Mouse (Mus musculus) gastrocnemius, postnatal 36 days (tissue): ENCODE measurements around the gene Yy1. TPM values are rescaled to one million over a fixed set of nuclear protein-coding genes. Genes with fewer than 3 reads are reported as not detected.

Experiments
- DNase-seq, 2 experiments: peaks; one replicate each; pipeline ENCODE4 v3.0.0; 2022
- intact Hi-C: fragments of 180-260 bp; cut with DNase I; formaldehyde crosslinking; loops from one replicate; pipeline ENCODE4 v1.15.1; 2025
- microRNA-seq, 2 experiments: library from miRNA; unstranded; fragments of <30 nt; microRNA quantifications; one replicate each; pipeline ENCODE4 v1.2.0; 2021
- total RNA-seq, 2 experiments: library from RNA; stranded (reverse); gene quantifications; 2 replicates each; pipeline ENCODE4 v1.2.3; 2021

Gene Yy1
- total RNA-seq, 2 experiments from 2014 or later, result 24.6 to 28.5 TPM

- intact Hi-C loops, result no loop called here
- no peak for DNase-seq
These were observed 56.8 kb downstream of the Yy1 start for GRCm38 (mm10) chr12:108849488-108850022.

- intact Hi-C loops, result no loop called here
- DNase-seq, result no peak
These were observed 57.4 kb downstream of the Yy1 start for GRCm38 (mm10) chr12:108850129-108850528.

DNA sequence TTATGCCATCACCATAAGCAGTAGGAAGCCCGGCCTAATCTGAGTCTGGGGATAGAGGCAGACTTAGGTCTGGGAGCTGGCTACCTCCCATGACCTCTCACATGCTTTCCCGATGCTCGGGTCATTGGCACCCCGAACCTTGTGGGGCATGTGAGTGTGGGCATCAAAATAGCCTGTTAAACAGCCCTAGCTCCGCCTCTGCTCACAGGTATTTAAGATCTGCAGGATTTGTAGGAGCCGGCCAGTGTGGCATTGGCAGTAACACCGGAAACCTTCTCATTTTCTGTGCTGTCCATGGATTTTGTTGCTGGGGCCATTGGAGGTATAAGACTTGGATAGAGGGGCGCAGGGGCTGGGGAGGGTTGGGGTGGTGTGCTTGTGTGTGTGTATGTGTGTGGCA, 58.1 kb downstream of the Yy1 start:
- no peak for DNase-seq
- intact Hi-C loops, result no loop called here

- intact Hi-C loops, result no loop called here
- no peak for DNase-seq
These were observed 60.0 kb downstream of the Yy1 start for GRCm38 (mm10) chr12:108852822-108853221.

- intact Hi-C loops, result no loop called here
- DNase-seq, result no peak
These were observed 62.3 kb downstream of the Yy1 start for GRCm38 (mm10) chr12:108855081-108855480.

DNA sequence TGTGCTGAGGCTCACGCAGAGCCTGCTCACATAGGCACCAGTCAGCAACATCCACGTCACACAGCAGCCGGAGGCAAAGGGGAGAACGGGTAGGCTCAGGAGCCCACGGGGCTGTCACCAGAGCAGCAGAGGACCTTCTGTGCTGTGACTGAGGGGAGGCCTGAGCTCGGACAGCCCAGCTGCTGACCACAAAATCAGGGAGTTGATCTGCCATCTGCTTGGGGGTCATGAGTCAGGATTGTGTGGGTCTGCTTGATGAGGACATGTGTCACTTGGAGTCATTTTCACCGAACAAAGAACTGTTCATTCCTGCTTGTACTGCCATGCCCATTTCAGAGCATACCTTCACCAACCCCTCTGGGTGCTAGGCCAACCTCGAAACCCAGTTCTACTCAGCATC, 63.4 kb downstream of the Yy1 start:
- no peak for DNase-seq
- intact Hi-C loops, result no loop called here

- no peak for DNase-seq
- intact Hi-C loops, result no loop called here
These were observed 64.3 kb downstream of the Yy1 start for GRCm38 (mm10) chr12:108857109-108857508.

DNA sequence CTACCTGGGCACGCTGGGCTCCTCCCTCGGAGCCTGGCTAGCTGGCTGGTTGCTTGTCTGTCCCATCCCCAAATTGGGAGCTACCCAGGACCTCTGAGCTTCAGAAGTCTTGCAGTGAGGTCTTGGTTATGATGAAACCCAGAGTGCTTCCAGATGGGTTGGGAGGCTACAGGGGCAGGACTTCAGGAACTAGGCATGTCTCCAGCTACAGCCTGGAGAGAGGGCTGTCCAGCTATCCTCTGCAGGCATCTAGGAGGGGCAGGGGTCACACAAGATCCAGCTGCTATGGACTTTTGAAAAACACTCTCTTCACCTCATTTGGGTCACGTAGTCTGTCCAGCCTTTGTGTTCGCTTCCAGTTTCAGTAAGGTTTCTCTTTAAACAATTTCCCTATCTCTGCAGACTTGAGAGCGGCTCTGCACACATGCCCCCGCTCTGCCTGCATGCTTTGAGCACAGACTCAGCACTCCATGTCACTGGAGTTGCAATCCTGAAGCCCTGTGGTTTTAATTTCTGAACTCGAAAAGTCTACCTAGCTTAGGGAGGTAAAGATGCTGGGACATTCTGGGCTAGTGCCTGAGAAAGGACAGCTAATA, 64.9 kb downstream of the Yy1 start:
- intact Hi-C loops, result no loop called here
- no peak for DNase-seq

DNA sequence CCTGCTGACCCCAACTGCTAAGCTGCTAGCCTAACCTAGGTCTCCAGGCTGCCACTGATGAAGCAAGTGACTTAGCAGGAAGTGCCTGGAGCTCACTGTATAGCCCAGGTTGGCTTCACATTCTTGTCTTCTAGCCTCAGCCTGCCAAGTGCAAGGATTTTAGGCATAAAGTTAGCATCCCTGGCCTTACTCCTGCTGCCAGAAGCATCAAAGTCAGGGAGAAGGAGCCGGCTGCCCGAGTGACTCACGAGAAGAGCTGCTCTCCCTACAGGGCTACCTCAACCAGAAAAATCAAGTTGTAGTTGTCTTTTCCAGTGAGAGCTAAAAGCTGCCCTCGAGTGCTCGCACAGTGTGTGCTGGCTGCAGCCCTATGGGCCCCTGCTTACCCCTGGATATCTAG, 65.7 kb downstream of the Yy1 start:
- intact Hi-C loops, result no loop called here
- no peak for DNase-seq

- intact Hi-C loops, result no loop called here
- DNase-seq, result no peak
These were observed 72.3 kb downstream of the Yy1 start for GRCm38 (mm10) chr12:108865007-108865494.

DNA sequence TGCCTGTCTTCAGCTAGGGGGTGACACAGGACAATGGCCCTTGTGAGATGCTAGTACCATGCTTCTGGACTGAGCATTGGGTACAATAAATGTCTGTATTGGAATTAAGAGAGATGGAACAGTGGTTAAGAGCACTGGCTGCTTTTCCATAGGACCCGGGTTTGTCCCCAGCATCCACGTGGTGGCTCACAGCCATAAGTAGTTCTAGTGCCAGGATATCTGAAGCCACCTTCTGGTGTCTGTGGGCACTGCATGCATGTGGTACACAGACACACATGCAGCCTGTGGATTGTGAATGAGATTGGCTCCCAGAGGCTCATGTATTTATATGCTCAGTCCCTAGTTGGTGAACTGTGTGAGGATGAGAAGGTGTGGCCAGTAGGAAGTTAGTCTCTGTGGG, 76.8 kb downstream of the Yy1 start:
- intact Hi-C loops, result no loop called here

More for the DNA sequence above, 76.8 kb downstream of the Yy1 start:
- no peak for DNase-seq

Small RNA genes within 50 kb of the gene (microRNA-seq; reads per million reads assigned to microRNA genes)
- 47.5 to 62.3 reads per million in 2 experiments for gene Mir345

Other genes with a start within 250 kb of the Yy1 start
- 10 to 100 TPM; 11.5 to 16.7 TPM for gene Evl, start 238.3 kb upstream of the Yy1 start, total RNA-seq
- gene Degs2, start 90.7 kb upstream of the Yy1 start, total RNA-seq, result under 1 TPM in 1 of 2 experiments, not detected in 1; 0.15 TPM
- 1 to 10 TPM; 7.3 to 9.2 TPM for gene Slc25a29, start 42.9 kb downstream of the Yy1 start, total RNA-seq
- gene Slc25a47, start 43.1 kb downstream of the Yy1 start, total RNA-seq, result 1 to 10 TPM; 4.9 to 6.8 TPM
- 1 to 10 TPM; 4.6 to 5.1 TPM for gene Wdr25, start 100.7 kb downstream of the Yy1 start, total RNA-seq
- gene Wars, start 101.2 kb downstream of the Yy1 start, total RNA-seq, result 10 to 100 TPM; 23.8 to 26.2 TPM